Mouse (Mus musculus) embryonic fibroblast, embryonic 13.5 days (primary cell): ENCODE data around the gene Kcnk10.

ENCODE experiments used
- CTCF ChIP-seq: IDR thresholded peaks from 2 replicates; pipeline ENCODE4 v1.5.1; 2011; ENCODE audit warnings: mild to moderate bottlenecking, control low read depth, low read length, moderate library complexity, borderline replicate concordance; ENCODE audit not compliant: insufficient read depth
- POLR2A ChIP-seq: IDR thresholded peaks from 2 replicates; pipeline ENCODE4 v1.6.1; 2011; ENCODE audit warnings: low read depth, mild to moderate bottlenecking, control low read depth, low read length, moderate library complexity

DNA sequence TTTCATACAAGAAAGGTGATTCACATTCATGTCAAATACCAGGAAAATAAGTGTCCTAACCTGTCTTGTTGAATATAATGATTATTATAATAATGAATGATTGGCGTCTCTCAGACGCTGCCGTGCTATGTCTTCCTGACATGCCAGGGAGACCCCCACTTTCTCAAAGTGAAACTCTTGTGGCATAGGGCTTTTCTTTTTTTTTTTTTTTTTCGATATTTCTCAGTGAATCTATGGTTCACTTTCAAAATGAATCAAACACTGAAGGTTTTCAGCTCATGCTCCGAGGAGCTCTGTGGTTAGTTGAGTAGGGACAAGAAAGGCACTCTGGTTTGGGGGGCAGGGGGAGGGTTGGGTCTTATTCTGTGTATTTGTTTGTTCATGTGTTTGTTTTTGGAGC lies 22.8 kb upstream of the Kcnk10 start:
- TF ChIP-seq CTCF (no peak), POLR2A (no peak)
